Mouse (Mus musculus): ENCODE data around the gene Tspan13. TPM values are rescaled to one million over a fixed set of nuclear protein-coding genes. Genes with fewer than 3 reads are reported as not detected.

Tspan13 gene
- polyA plus RNA-seq, 1 experiment from 2014 or later, result 66.8 TPM

DNA sequence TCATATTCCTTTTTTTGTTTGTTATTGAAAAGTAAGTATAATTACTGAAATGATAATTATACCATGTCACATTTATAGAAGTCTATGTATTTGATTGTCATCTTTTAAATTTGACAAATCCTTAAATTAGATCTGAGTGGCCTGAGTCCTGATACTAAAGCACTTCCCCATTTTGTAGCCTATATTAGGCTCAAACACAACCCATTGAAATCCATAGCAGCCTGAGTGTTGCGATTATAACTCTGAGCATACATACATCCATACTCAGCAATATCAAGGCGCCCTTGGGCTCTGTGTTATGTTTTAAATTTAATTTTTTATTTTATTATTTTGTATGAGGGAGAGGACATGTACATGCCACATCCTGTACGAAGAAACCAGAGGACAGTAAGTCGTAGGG is 27.9 kb upstream of the Tspan13 start:
- WGBS, result 84% methylated on average over 4 of the region's 4 CpGs
- H3K4me2 ChIP-seq (ENCODE audit: low read length), result no peak overlapping the region
- H3K4me1 ChIP-seq (ENCODE audit: control insufficient read depth in 2 of 2, insufficient read depth in 2 of 2, low read length in 2 of 2), result peaks cover 0 to 7% of the 10 kb centered on the region in 2 experiments; a peak in 1 of 4 replicates
- H3K9ac ChIP-seq (ENCODE audit: low read length), result no peak overlapping the region
- H3K27ac ChIP-seq (replicated peaks in 1 of 2; ENCODE audit: control insufficient read depth in 1 of 2, insufficient read depth in 1 of 2, low read depth in 2 of 2, low read length in 2 of 2), result no peak overlapping the region
- H3K27me3 ChIP-seq (ENCODE audit: control insufficient read depth, insufficient read depth, low read length), result no peaks in the 10 kb centered on the region
- H3K36me3 ChIP-seq (ENCODE audit: control insufficient read depth, insufficient read depth, low read length), result no peaks in the 10 kb centered on the region
- H3K4me3 ChIP-seq (ENCODE audit: control insufficient read depth in 1 of 2, insufficient read depth in 1 of 2, low read depth in 1 of 2, low read length in 2 of 2), result no peak overlapping the region
- H3K9me3 ChIP-seq (ENCODE audit: control insufficient read depth, low read length), result no peaks in the 10 kb centered on the region
- ATAC-seq (ENCODE audit: insufficient number of reproducible peaks, insufficient read depth, low FRiP score, low read depth), result no peak

DNA sequence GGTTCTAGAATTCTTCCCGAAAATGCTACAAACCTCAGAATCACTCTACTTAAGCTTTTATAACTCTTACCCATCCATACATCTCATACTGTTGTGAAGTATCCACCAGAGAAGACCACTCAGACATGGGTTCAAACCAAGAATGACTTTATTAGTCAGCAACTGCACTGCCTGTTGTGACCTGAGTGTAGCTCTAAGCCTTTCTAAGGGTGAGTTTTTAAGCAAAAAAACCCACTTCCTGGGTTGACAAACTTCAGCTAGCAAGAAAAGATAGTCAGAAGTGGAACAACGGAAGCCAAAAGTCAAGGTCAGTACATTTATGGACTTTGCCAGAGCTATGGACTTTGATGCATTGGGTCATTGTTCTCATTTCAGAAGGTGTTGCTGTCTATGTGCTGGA is 25.2 kb upstream of the Tspan13 start:
- Histone ChIP-seq H3K36me3 (ENCODE audit: control insufficient read depth, insufficient read depth, low read length) (no peaks in the 10 kb centered on the region), H3K27me3 (ENCODE audit: control insufficient read depth, insufficient read depth, low read length) (no peaks in the 10 kb centered on the region), H3K9ac (ENCODE audit: low read length) (no peak overlapping the region), H3K27ac (replicated peaks in 1 of 2; ENCODE audit: control insufficient read depth in 1 of 2, insufficient read depth in 1 of 2, low read depth in 2 of 2, low read length in 2 of 2) (no peak overlapping the region), H3K4me3 (ENCODE audit: control insufficient read depth in 1 of 2, insufficient read depth in 1 of 2, low read depth in 1 of 2, low read length in 2 of 2) (no peak overlapping the region), H3K4me2 (ENCODE audit: low read length) (no peak overlapping the region), H3K9me3 (ENCODE audit: control insufficient read depth, low read length) (0 out of 2 replicates have a peak, but pooled peaks cover 5% of the 10 kb centered on the region), H3K4me1 (ENCODE audit: control insufficient read depth in 2 of 2, insufficient read depth in 2 of 2, low read length in 2 of 2) (peaks cover 0 to under 1% of the 10 kb centered on the region in 2 experiments; a peak in 1 of 4 replicates)
- no peak for ATAC-seq (ENCODE audit: insufficient number of reproducible peaks, insufficient read depth, low FRiP score, low read depth)
- WGBS, result 86% methylated on average over 2 of the region's 2 CpGs

- no peak overlapping the region for H3K4me2 ChIP-seq (ENCODE audit: low read length)
- no peaks in the 10 kb centered on the region for H3K27me3 ChIP-seq (ENCODE audit: control insufficient read depth, insufficient read depth, low read length)
- ATAC-seq (ENCODE audit: insufficient number of reproducible peaks, insufficient read depth, low FRiP score, low read depth), result no peak
- no peak overlapping the region for H3K4me3 ChIP-seq (ENCODE audit: control insufficient read depth in 1 of 2, insufficient read depth in 1 of 2, low read depth in 1 of 2, low read length in 2 of 2)
- no peak overlapping the region for H3K9ac ChIP-seq (ENCODE audit: low read length)
- 0 out of 2 replicates have a peak, but pooled peaks cover 5% of the 10 kb centered on the region for H3K9me3 ChIP-seq (ENCODE audit: control insufficient read depth, low read length)
- no peak overlapping the region for H3K27ac ChIP-seq (replicated peaks in 1 of 2; ENCODE audit: control insufficient read depth in 1 of 2, insufficient read depth in 1 of 2, low read depth in 2 of 2, low read length in 2 of 2)
- 64% methylated on average over 1 of the region's 1 CpGs for WGBS
- no peaks in the 10 kb centered on the region for H3K4me1 ChIP-seq (ENCODE audit: control insufficient read depth in 2 of 2, insufficient read depth in 2 of 2, low read length in 2 of 2)
- no peaks in the 10 kb centered on the region for H3K36me3 ChIP-seq (ENCODE audit: control insufficient read depth, insufficient read depth, low read length)
Observed at GRCm38 (mm10) chr12:36065911-36066310, 23.6 kb upstream of the Tspan13 start.

DNA sequence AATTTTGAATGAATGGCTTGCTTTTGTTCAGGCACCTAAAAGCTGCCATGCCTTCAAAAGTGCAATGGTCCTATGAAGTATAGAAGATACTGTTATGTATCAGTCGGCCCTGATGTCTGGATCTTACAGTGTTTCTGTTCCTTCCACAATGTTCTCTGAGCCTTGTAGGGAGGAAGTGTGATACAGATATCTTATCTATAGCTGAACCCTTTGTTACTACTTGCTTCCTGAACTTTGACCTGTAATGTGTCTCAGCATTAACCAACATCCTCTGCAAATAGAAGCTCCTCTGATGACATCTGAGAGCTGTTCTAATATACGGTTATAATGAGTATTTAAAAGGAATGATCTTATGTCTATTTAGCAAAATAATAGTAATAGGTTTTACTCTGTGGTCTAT is 15.4 kb upstream of the Tspan13 start:
- WGBS, result 38% methylated on average over 2 of the region's 2 CpGs
- no peaks in the 10 kb centered on the region for H3K36me3 ChIP-seq (ENCODE audit: control insufficient read depth, insufficient read depth, low read length)
- H3K4me3 ChIP-seq (ENCODE audit: control insufficient read depth in 1 of 2, insufficient read depth in 1 of 2, low read depth in 1 of 2, low read length in 2 of 2), result no peak overlapping the region
- H3K9me3 ChIP-seq (ENCODE audit: control insufficient read depth, low read length), result no peaks in the 10 kb centered on the region
- H3K27me3 ChIP-seq (ENCODE audit: control insufficient read depth, insufficient read depth, low read length), result no peaks in the 10 kb centered on the region
- H3K4me2 ChIP-seq (ENCODE audit: low read length), result no peak overlapping the region
- H3K27ac ChIP-seq (replicated peaks in 1 of 2; ENCODE audit: control insufficient read depth in 1 of 2, insufficient read depth in 1 of 2, low read depth in 2 of 2, low read length in 2 of 2), result no peak overlapping the region
- ATAC-seq (ENCODE audit: insufficient number of reproducible peaks, insufficient read depth, low FRiP score, low read depth), result no peak
- no peaks in the 10 kb centered on the region for H3K4me1 ChIP-seq (ENCODE audit: control insufficient read depth in 2 of 2, insufficient read depth in 2 of 2, low read length in 2 of 2)
- H3K9ac ChIP-seq (ENCODE audit: low read length), result no peak overlapping the region

DNA sequence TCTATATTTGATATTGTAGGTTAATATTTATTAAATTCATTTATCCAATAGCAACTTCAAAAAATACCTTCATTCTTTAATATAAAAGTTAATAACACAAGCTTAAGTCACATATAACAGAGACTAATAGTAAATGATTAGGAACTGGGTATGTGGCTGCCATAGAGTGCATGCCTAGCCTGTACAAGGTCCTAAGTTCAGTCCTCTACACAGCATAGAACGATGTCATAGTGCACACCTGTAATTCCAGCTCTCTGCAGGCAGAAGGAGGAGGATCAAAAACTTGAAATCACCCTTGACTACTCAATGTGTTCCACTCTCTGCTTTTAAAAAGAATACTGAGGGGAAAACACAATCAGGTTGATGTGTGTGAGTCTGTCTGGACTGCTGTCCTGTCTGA is 8.0 kb upstream of the Tspan13 start:
- no peak overlapping the region for H3K4me2 ChIP-seq (ENCODE audit: low read length)
- no peak for ATAC-seq (ENCODE audit: insufficient number of reproducible peaks, insufficient read depth, low FRiP score, low read depth)
- no peaks in the 10 kb centered on the region for H3K9me3 ChIP-seq (ENCODE audit: control insufficient read depth, low read length)
- H3K36me3 ChIP-seq (ENCODE audit: control insufficient read depth, insufficient read depth, low read length), result no peaks in the 10 kb centered on the region
- no peak overlapping the region for H3K9ac ChIP-seq (ENCODE audit: low read length)
- no peak overlapping the region for H3K4me3 ChIP-seq (ENCODE audit: control insufficient read depth in 1 of 2, insufficient read depth in 1 of 2, low read depth in 1 of 2, low read length in 2 of 2)
- no peaks in the 10 kb centered on the region for H3K27me3 ChIP-seq (ENCODE audit: control insufficient read depth, insufficient read depth, low read length)
- WGBS, result 83% methylated on average over 1 of the region's 1 CpGs
- H3K4me1 ChIP-seq (ENCODE audit: control insufficient read depth in 2 of 2, insufficient read depth in 2 of 2, low read length in 2 of 2), result peaks cover 0 to 5% of the 10 kb centered on the region in 2 experiments; a peak in 1 of 4 replicates
- H3K27ac ChIP-seq (replicated peaks in 1 of 2; ENCODE audit: control insufficient read depth in 1 of 2, insufficient read depth in 1 of 2, low read depth in 2 of 2, low read length in 2 of 2), result no peak overlapping the region

- no peak for ATAC-seq (ENCODE audit: insufficient number of reproducible peaks, insufficient read depth, low FRiP score, low read depth)
- 89% methylated on average over 2 of the region's 2 CpGs for WGBS
- Histone ChIP-seq H3K27ac (replicated peaks in 1 of 2; ENCODE audit: control insufficient read depth in 1 of 2, insufficient read depth in 1 of 2, low read depth in 2 of 2, low read length in 2 of 2) (no peak overlapping the region), H3K9me3 (ENCODE audit: control insufficient read depth, low read length) (no peaks in the 10 kb centered on the region), H3K4me2 (ENCODE audit: low read length) (no peak overlapping the region), H3K4me3 (ENCODE audit: control insufficient read depth in 1 of 2, insufficient read depth in 1 of 2, low read depth in 1 of 2, low read length in 2 of 2) (no peak overlapping the region), H3K36me3 (ENCODE audit: control insufficient read depth, insufficient read depth, low read length) (no peaks in the 10 kb centered on the region), H3K9ac (ENCODE audit: low read length) (no peak overlapping the region), H3K4me1 (ENCODE audit: control insufficient read depth in 2 of 2, insufficient read depth in 2 of 2, low read length in 2 of 2) (peaks cover 0 to 5% of the 10 kb centered on the region in 2 experiments; a peak in 2 of 4 replicates), H3K27me3 (ENCODE audit: control insufficient read depth, insufficient read depth, low read length) (no peaks in the 10 kb centered on the region)
Observed at GRCm38 (mm10) chr12:36047593-36047992, 5.3 kb upstream of the Tspan13 start.

- no peaks in the 10 kb centered on the region for H3K9me3 ChIP-seq (ENCODE audit: control insufficient read depth, low read length)
- H3K27ac ChIP-seq (replicated peaks in 1 of 2; ENCODE audit: control insufficient read depth in 1 of 2, insufficient read depth in 1 of 2, low read depth in 2 of 2, low read length in 2 of 2), result no peak overlapping the region
- H3K27me3 ChIP-seq (ENCODE audit: control insufficient read depth, insufficient read depth, low read length), result no peaks in the 10 kb centered on the region
- H3K4me3 ChIP-seq (ENCODE audit: control insufficient read depth in 1 of 2, insufficient read depth in 1 of 2, low read depth in 1 of 2, low read length in 2 of 2), result no peak overlapping the region
- ATAC-seq (ENCODE audit: insufficient number of reproducible peaks, insufficient read depth, low FRiP score, low read depth), result no peak
- no peaks in the 10 kb centered on the region for H3K36me3 ChIP-seq (ENCODE audit: control insufficient read depth, insufficient read depth, low read length)
- H3K9ac ChIP-seq (ENCODE audit: low read length), result no peak overlapping the region
- no peak overlapping the region for H3K4me2 ChIP-seq (ENCODE audit: low read length)
- H3K4me1 ChIP-seq (ENCODE audit: control insufficient read depth in 2 of 2, insufficient read depth in 2 of 2, low read length in 2 of 2), result peaks cover 0 to 7% of the 10 kb centered on the region in 2 experiments; a peak in 3 of 4 replicates
- WGBS, result 19% methylated on average over 5 of the region's 5 CpGs
Observed at GRCm38 (mm10) chr12:36046196-36046595, 3.9 kb upstream of the Tspan13 start.

DNA sequence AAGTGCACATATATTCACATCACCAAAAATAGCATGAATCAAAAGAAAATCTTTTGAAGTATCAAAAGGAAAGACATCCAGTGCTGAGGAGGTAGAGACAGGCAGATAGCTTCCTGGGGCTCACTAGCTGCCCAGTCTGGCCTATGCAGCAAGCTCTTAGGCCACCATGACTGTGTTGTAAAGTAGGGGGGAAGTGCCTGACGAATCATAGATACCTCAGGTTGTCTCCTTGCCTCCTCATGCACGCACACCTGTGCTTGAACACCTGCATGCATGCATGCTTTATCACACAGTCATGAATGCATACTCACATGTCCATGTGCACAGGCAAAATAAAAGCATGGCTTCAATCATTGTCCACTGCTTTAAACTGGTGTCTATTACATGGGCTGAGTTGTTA is 2.4 kb upstream of the Tspan13 start:
- Histone ChIP-seq H3K4me3 (ENCODE audit: control insufficient read depth in 1 of 2, insufficient read depth in 1 of 2, low read depth in 1 of 2, low read length in 2 of 2) (no peak overlapping the region), H3K27me3 (ENCODE audit: control insufficient read depth, insufficient read depth, low read length) (no peaks in the 10 kb centered on the region), H3K9ac (ENCODE audit: low read length) (no peak overlapping the region), H3K27ac (replicated peaks in 1 of 2; ENCODE audit: control insufficient read depth in 1 of 2, insufficient read depth in 1 of 2, low read depth in 2 of 2, low read length in 2 of 2) (no peak overlapping the region), H3K9me3 (ENCODE audit: control insufficient read depth, low read length) (no peaks in the 10 kb centered on the region), H3K4me2 (ENCODE audit: low read length) (no peak overlapping the region), H3K36me3 (ENCODE audit: control insufficient read depth, insufficient read depth, low read length) (no peaks in the 10 kb centered on the region), H3K4me1 (ENCODE audit: control insufficient read depth in 2 of 2, insufficient read depth in 2 of 2, low read length in 2 of 2) (peaks cover 3 to 16% of the 10 kb centered on the region in 2 experiments)
- 80% methylated on average over 2 of the region's 2 CpGs for WGBS
- ATAC-seq (ENCODE audit: insufficient number of reproducible peaks, insufficient read depth, low FRiP score, low read depth), result no peak

All from heart, embryonic 14.5 days (tissue).